Mouse (Mus musculus) ES-E14 (cell line): ENCODE measurements around the gene Ppargc1a. TPM values are rescaled to one million over a fixed set of nuclear protein-coding genes. Genes with fewer than 3 reads are reported as not detected.

Experiments
- DNase-seq: peaks from one replicate; pipeline ENCODE4 v3.0.0-alpha.2; 2013; ENCODE audit warnings: low read depth, low spot score
- H3K27ac ChIP-seq: 2 replicates; pipeline ENCODE4 v1.5.1; 2012; ENCODE audit warnings: low read depth, mild to moderate bottlenecking, low read length, moderate library complexity, mixed read lengths; ENCODE audit not compliant: poor library complexity, insufficient read depth, severe bottlenecking
- H3K36me3 ChIP-seq: 2 replicates; pipeline ENCODE4 v1.6.1; 2012; ENCODE audit warnings: mild to moderate bottlenecking, low read length, moderate library complexity, mixed read lengths; ENCODE audit not compliant: control insufficient read depth, poor library complexity, insufficient read depth, severe bottlenecking
- H3K4me1 ChIP-seq, 2 experiments: fragments of 150-350 bp in 1 of 2; sonication (generic) in 1 of 2; 2 replicates each; pipeline ENCODE4 v1.6.1; 2012; ENCODE audit warnings: low read length in 2 of 2, mild to moderate bottlenecking in 1 of 2, mixed read lengths in 1 of 2; ENCODE audit not compliant: control insufficient read depth in 2 of 2, insufficient read depth in 2 of 2, poor library complexity in 1 of 2
- H3K4me3 ChIP-seq, 2 experiments: fragments of 150-350 bp in 1 of 2; sonication (generic) in 1 of 2; 2 replicates each; pipeline ENCODE4 v1.5.1; 2012; ENCODE audit warnings: low read length in 2 of 2, low read depth in 1 of 2, mild to moderate bottlenecking in 1 of 2, mixed read lengths in 1 of 2; ENCODE audit not compliant: insufficient read depth in 1 of 2, poor library complexity in 1 of 2, severe bottlenecking in 1 of 2
- H3K9ac ChIP-seq: 2 replicates; pipeline ENCODE4 v1.6.1; 2012; ENCODE audit warnings: low read depth, mild to moderate bottlenecking, low read length, mixed read lengths; ENCODE audit not compliant: poor library complexity, insufficient read depth, severe bottlenecking
- H3K9me3 ChIP-seq: fragments of 150-350 bp; sonication (generic); 2 replicates; pipeline ENCODE4 v1.6.1; 2012; ENCODE audit warnings: low read depth, mild to moderate bottlenecking, low read length; ENCODE audit not compliant: control insufficient read depth, insufficient read depth
- CHD2 ChIP-seq: IDR thresholded peaks from 2 replicates; pipeline ENCODE4 v1.6.1; 2014; ENCODE audit warnings: mild to moderate bottlenecking, low read depth, low read length, inconsistent platforms
- HCFC1 ChIP-seq: IDR thresholded peaks from 2 replicates; pipeline ENCODE4 v1.6.1; 2012; ENCODE audit warnings: low read length, inconsistent platforms, borderline replicate concordance; ENCODE audit not compliant: insufficient read depth
- MAFK ChIP-seq: IDR thresholded peaks from 2 replicates; pipeline ENCODE4 v1.6.1; 2014; ENCODE audit warnings: mild to moderate bottlenecking, low read depth, low read length, inconsistent platforms; ENCODE audit not compliant: insufficient read depth
- ZC3H11A ChIP-seq: IDR thresholded peaks from 2 replicates; pipeline ENCODE4 v1.6.1; 2012; ENCODE audit warnings: low read depth, mild to moderate bottlenecking, inconsistent platforms, low read length, borderline replicate concordance
- ZNF384 ChIP-seq: IDR thresholded peaks from 2 replicates; pipeline ENCODE4 v1.6.1; 2012; ENCODE audit warnings: low read depth, low read length, inconsistent platforms
- in situ Hi-C, 2 experiments: fragments of 600-800 bp; cut with MboI; formaldehyde crosslinking; loops; one replicate each; pipeline ENCODE4 v1.15.1; 2025; ENCODE audit warnings: low sequenced_read_pairs in 2 of 2, inconsistent platforms in 1 of 2; ENCODE audit not compliant: unreplicated experiment in 2 of 2
- total RNA-seq: library from RNA; depleted of rRNA; stranded (reverse); fragments of 300-350 nt; gene quantifications from 2 replicates; pipeline ENCODE4 v1.2.3, GENCODE M21; 2012

The Ppargc1a gene
- total RNA-seq, 1 experiment: 0.04 TPM

DNA sequence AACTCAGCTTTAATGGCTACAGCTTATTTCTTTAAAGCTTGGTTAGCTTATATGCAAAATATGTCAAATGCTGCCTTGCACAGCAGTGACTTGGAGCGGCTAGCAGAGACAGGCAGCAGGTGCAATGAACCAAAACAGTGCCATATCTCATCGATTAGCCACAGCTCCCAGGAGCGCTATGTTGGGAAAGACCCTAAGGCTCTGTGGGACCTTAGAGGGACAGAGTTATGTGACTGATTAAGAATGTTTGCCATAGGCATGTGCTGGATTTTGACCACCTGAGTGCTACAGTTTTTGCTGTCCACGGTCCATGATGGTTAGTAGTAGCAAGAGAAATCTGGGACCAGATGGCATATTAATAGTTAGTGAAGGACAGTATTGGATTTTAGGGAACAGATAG lies 95.9 kb downstream of the Ppargc1a start:
- H3K36me3 ChIP-seq: no peaks in the 10 kb centered on the region
- H3K4me3 ChIP-seq: no peak overlapping the region
- H3K9ac ChIP-seq: no peak overlapping the region
- in situ Hi-C loops: no loop called here
- no peak overlapping the region for H3K27ac ChIP-seq
- H3K4me1 ChIP-seq: no peaks in the 10 kb centered on the region
- no peaks in the 10 kb centered on the region for H3K9me3 ChIP-seq
- DNase-seq: no peak
- TF ChIP-seq HCFC1 (no peak), MAFK (no peak), ZNF384 (no peak), CHD2 (no peak), ZC3H11A (no peak)

DNA sequence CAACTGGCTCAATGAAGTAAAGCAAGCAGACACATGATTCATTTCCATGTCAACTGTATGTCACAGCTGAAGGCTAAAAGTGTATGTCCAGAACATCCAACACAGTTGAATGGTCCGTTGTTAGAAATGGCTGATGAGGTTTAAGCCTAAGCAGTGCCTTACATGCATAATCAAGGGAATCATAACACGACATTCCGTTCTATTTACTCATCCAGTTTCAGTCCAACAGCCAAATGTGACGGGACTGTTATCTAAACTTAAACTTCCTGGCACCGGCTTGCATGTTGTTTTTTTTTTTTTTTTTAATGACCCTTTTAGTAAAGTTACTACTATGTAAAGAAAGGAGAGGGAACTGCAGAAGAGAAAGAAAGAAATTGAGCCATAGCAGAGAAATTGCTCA lies 101.5 kb downstream of the Ppargc1a start:
- Histone ChIP-seq H3K4me3 (no peak overlapping the region), H3K36me3 (no peaks in the 10 kb centered on the region), H3K4me1 (no peaks in the 10 kb centered on the region), H3K27ac (no peak overlapping the region), H3K9me3 (no peaks in the 10 kb centered on the region), H3K9ac (no peak overlapping the region)
- DNase-seq: no peak
- in situ Hi-C loops: no loop called here
- TF ChIP-seq ZC3H11A (no peak), HCFC1 (no peak), ZNF384 (no peak), MAFK (no peak), CHD2 (no peak)

DNA sequence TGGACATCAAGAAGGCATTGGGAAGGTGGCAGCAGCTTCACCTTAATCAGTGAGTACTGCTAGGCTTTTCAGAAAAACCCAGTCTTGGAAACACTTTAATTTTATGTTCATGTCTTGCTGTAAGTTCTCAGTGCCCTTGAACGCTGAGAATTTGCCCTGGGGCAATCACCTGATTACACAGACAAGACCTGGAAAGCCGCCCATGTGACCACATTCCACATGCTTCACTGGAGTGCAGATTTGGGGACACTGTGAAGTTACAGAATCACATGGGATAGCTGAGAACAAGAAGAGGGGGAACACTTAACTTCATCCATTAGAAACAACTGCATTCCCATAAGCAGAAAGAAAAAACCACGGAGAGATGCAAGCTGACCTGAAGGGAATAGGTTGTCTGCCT lies 115.5 kb downstream of the Ppargc1a start:
- Histone ChIP-seq H3K36me3 (no peaks in the 10 kb centered on the region), H3K9me3 (no peaks in the 10 kb centered on the region), H3K4me1 (no peaks in the 10 kb centered on the region), H3K4me3 (no peak overlapping the region), H3K9ac (no peak overlapping the region), H3K27ac (no peak overlapping the region)
- in situ Hi-C loops: no loop called here
- no peak for TF ChIP-seq ZNF384
- TF ChIP-seq MAFK: no peak
- TF ChIP-seq CHD2: no peak
- DNase-seq: no peak

DNA sequence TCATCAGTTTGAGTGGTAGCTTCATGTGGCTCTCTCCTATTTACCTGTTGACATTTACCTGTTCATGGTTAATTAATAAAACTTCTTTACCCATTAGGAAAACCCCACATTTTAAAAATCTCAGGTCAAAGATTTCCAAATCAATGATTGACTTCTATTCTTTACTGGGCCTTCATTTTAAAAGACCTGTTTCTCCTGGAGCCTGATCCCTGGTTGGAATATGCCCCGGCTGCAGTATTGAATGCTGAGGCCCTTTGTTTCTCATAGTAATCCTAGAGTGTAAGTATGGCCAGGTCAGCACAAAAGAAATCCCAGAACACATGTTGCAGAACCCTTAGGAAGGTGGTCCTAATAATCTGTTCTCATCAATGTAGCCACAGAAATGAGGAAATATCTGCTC lies 119.9 kb downstream of the Ppargc1a start:
- TF ChIP-seq MAFK: no peak
- TF ChIP-seq HCFC1: no peak
- TF ChIP-seq ZC3H11A: no peak
- TF ChIP-seq CHD2: no peak
- no peak for TF ChIP-seq ZNF384
- no peaks in the 10 kb centered on the region for H3K4me1 ChIP-seq
- no peaks in the 10 kb centered on the region for H3K36me3 ChIP-seq
- H3K27ac ChIP-seq: no peak overlapping the region
- in situ Hi-C loops: no loop called here
- no peak overlapping the region for H3K4me3 ChIP-seq
- H3K9me3 ChIP-seq: no peaks in the 10 kb centered on the region
- DNase-seq: no peak
- H3K9ac ChIP-seq: no peak overlapping the region

DNA sequence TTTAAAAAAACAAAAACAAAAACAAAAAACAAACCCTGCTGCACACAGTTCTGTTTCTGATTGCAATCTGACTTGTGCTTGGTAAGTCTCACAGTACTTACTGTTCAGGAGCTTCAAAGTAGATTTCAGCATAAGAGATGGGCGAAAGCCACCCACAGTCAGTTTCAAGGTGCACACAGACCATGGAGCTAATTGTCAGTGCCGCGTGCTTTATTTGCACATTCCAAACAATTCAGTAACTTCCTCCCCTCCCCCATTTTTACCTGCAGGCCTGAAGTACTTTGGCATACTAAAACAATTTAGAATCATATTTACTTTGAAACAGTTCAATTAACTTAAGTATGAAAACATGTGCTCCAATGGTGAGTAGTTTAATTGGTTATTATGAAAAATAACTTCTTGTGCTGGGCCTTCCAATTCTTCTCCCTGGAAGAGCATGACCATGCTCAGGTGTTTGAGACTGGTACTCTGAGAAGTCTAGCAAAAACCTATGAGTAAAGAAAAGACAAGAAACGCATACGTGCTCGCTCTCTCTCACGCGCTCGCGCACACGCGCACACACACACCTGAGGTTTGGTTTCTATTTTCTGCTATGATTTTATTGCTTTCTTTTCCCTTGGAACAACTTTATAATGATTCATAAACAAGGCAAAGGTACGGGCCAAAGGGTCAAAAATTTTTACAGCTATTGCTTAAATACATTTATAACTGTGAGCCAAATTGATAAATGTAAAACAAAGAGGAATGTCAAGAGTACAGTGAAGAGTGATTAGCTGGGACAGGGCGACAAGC lies 121.0 kb downstream of the Ppargc1a start:
- no peak overlapping the region for H3K9ac ChIP-seq
- in situ Hi-C loops: no loop called here
- no peak overlapping the region for H3K27ac ChIP-seq
- no peaks in the 10 kb centered on the region for H3K36me3 ChIP-seq
- DNase-seq: no peak
- no peaks in the 10 kb centered on the region for H3K4me1 ChIP-seq
- TF ChIP-seq HCFC1 (no peak), MAFK (no peak), ZNF384 (no peak), CHD2 (no peak), ZC3H11A (no peak)
- H3K4me3 ChIP-seq: no peak overlapping the region
- no peaks in the 10 kb centered on the region for H3K9me3 ChIP-seq
